Mouse (Mus musculus) kidney, embryonic 16.5 days (tissue): ENCODE measurements around the gene Cped1. TPM values are rescaled to one million over a fixed set of nuclear protein-coding genes. Genes with fewer than 3 reads are reported as not detected.
"Not testable (repeated sequence)": the region's sequence is repeated elsewhere in the genome, so short reads cannot be mapped to it uniquely, and the experiment has no call there.

Experiments used
- ATAC-seq: fragments of 200-750 bp; cut with Nextera tagmentation; 2 replicates; pipeline ENCODE4 v1.8.0; 2017; ENCODE audit warnings: moderate TSS enrichment; ENCODE audit not compliant: low FRiP score, low TSS enrichment
- H3K27ac ChIP-seq: fragments of 300-500 bp; sonication (generic); 2 replicates; pipeline ENCODE4 v1.5.1; 2014; ENCODE audit warnings: low read length
- H3K27me3 ChIP-seq: fragments of 300-500 bp; sonication (generic); 2 replicates; pipeline ENCODE4 v1.6.1; 2014; ENCODE audit warnings: low read length, control low read depth, mixed read lengths; ENCODE audit not compliant: insufficient read depth
- H3K36me3 ChIP-seq: fragments of 300-500 bp; sonication (generic); 2 replicates; pipeline ENCODE4 v1.6.1; 2014; ENCODE audit warnings: low read length, control low read depth, mixed read lengths; ENCODE audit not compliant: insufficient read depth
- H3K4me1 ChIP-seq: fragments of 300-500 bp; sonication (generic); 2 replicates; pipeline ENCODE4 v1.6.1; 2014; ENCODE audit warnings: low read length, control low read depth, mixed read lengths; ENCODE audit not compliant: insufficient read depth
- H3K4me2 ChIP-seq: fragments of 300-500 bp; sonication (generic); replicated peaks from 2 replicates; pipeline ENCODE4 v1.6.1; 2014; ENCODE audit warnings: low read depth, low read length
- H3K4me3 ChIP-seq: fragments of 300-500 bp; sonication (generic); 2 replicates; pipeline ENCODE4 v1.5.1; 2014; ENCODE audit warnings: mild to moderate bottlenecking, low read length
- H3K9ac ChIP-seq: fragments of 300-500 bp; sonication (generic); replicated peaks from 2 replicates; pipeline ENCODE4 v1.6.1; 2014; ENCODE audit warnings: low read length
- H3K9me3 ChIP-seq: fragments of 300-500 bp; sonication (generic); 2 replicates; pipeline ENCODE4 v1.6.1; 2016; ENCODE audit warnings: low read length, control low read depth
- WGBS: fragments of 180-500 bp; shearing (Covaris S2); extraction: QIAGEN DNeasy Blood & Tissue Kit; methylation state at CpG from one replicate; pipeline ENCODE4 v1.1.7; 2014; 5-methylcytosine and 5-hydroxymethylcytosine counted together
- polyA plus RNA-seq: library from polyadenylated mRNA; unstranded; fragments of >200 nt; fragmentation: Nextera tagmentation; extraction: Ambion mirVana; gene quantifications from 2 replicates; pipeline ENCODE4 v1.2.1, GENCODE M21; 2015

Cped1 gene
- polyA plus RNA-seq, 1 experiment from 2014 or later, result 35.4 TPM

- no peaks in the 10 kb centered on the region for H3K27me3 ChIP-seq
- no peak for ATAC-seq
- H3K36me3 ChIP-seq, result peaks cover 9% of the 10 kb centered on the region; the same call in 1 of the 2 replicates
- H3K4me2 ChIP-seq, result no peak overlapping the region
- no peaks in the 10 kb centered on the region for H3K4me1 ChIP-seq
- no peak overlapping the region for H3K4me3 ChIP-seq
- H3K9me3 ChIP-seq, result no peaks in the 10 kb centered on the region
- no peak overlapping the region for H3K9ac ChIP-seq
- 100% methylated on average over 1 of the region's 1 CpGs for WGBS
- no peak overlapping the region for H3K27ac ChIP-seq
Observed at GRCm38 (mm10) chr6:22122693-22123092, 137.0 kb downstream of the Cped1 start.

GRCm38 (mm10) chr6:22123332-22123731 lies 137.6 kb downstream of the Cped1 start:
- Histone ChIP-seq H3K27me3 (no peaks in the 10 kb centered on the region), H3K4me1 (no peaks in the 10 kb centered on the region), H3K9me3 (no peaks in the 10 kb centered on the region), H3K27ac (no peak overlapping the region), H3K4me2 (no peak overlapping the region), H3K36me3 (peaks cover 9% of the 10 kb centered on the region; the same call in 1 of the 2 replicates), H3K9ac (no peak overlapping the region), H3K4me3 (no peak overlapping the region)
- ATAC-seq, result no peak
- WGBS, result 61% methylated on average over 3 of the region's 3 CpGs

GRCm38 (mm10) chr6:22124575-22125330 lies 139.0 kb downstream of the Cped1 start:
- not testable (repeated sequence) for ATAC-seq

GRCm38 (mm10) chr6:22135038-22135631 lies 149.4 kb downstream of the Cped1 start:
- Histone ChIP-seq H3K9ac (no peak overlapping the region), H3K4me3 (no peak overlapping the region), H3K4me1 (no peaks in the 10 kb centered on the region), H3K36me3 (no peaks in the 10 kb centered on the region), H3K27ac (no peak overlapping the region), H3K27me3 (no peaks in the 10 kb centered on the region), H3K4me2 (no peak overlapping the region), H3K9me3 (no peaks in the 10 kb centered on the region)
- 58% methylated on average over 10 of the region's 10 CpGs for WGBS
- ATAC-seq, result no peak

More at GRCm38 (mm10) chr6:22124575-22125330, 139.0 kb downstream of the Cped1 start:
- WGBS, result 88% methylated on average over 23 of the region's 31 CpGs
- not testable (repeated sequence) for H3K4me1 ChIP-seq, H3K9ac ChIP-seq, H3K27me3 ChIP-seq, H3K4me2 ChIP-seq, H3K9me3 ChIP-seq, H3K4me3 ChIP-seq, H3K36me3 ChIP-seq, H3K27ac ChIP-seq

GRCm38 (mm10) chr6:22136805-22137204 lies 151.1 kb downstream of the Cped1 start:
- WGBS, result 48% methylated on average over 10 of the region's 10 CpGs

GRCm38 (mm10) chr6:22140786-22141185 lies 155.1 kb downstream of the Cped1 start:
- Histone ChIP-seq H3K27me3 (no peaks in the 10 kb centered on the region), H3K4me2 (no peak overlapping the region), H3K4me1 (no peaks in the 10 kb centered on the region), H3K27ac (no peak overlapping the region), H3K36me3 (peaks cover 5% of the 10 kb centered on the region; the same call in 1 of the 2 replicates), H3K4me3 (no peak overlapping the region), H3K9me3 (no peaks in the 10 kb centered on the region), H3K9ac (no peak overlapping the region)
- 53% methylated on average over 8 of the region's 8 CpGs for WGBS
- no peak for ATAC-seq

More at GRCm38 (mm10) chr6:22136805-22137204, 151.1 kb downstream of the Cped1 start:
- H3K27me3 ChIP-seq, result no peaks in the 10 kb centered on the region
- H3K9me3 ChIP-seq, result no peaks in the 10 kb centered on the region
- H3K36me3 ChIP-seq, result no peaks in the 10 kb centered on the region
- no peak overlapping the region for H3K4me2 ChIP-seq
- no peak overlapping the region for H3K27ac ChIP-seq
- peak; percentile 74; the same call in 1 of the 2 replicates for ATAC-seq
- H3K4me3 ChIP-seq, result no peak overlapping the region
- no peak overlapping the region for H3K9ac ChIP-seq
- no peaks in the 10 kb centered on the region for H3K4me1 ChIP-seq

GRCm38 (mm10) chr6:22147236-22147635 lies 161.5 kb downstream of the Cped1 start:
- WGBS, result 90% methylated on average over 4 of the region's 4 CpGs

GRCm38 (mm10) chr6:22148511-22148910 lies 162.8 kb downstream of the Cped1 start:
- no peak overlapping the region for H3K4me3 ChIP-seq
- H3K9me3 ChIP-seq, result no peaks in the 10 kb centered on the region
- H3K4me2 ChIP-seq, result no peak overlapping the region
- peaks cover 17% of the 10 kb centered on the region; the same call in 1 of the 2 replicates for H3K36me3 ChIP-seq
- 82% methylated on average over 2 of the region's 2 CpGs for WGBS
- H3K27ac ChIP-seq, result no peak overlapping the region
- H3K4me1 ChIP-seq, result no peaks in the 10 kb centered on the region
- no peak overlapping the region for H3K9ac ChIP-seq
- ATAC-seq, result no peak
- H3K27me3 ChIP-seq, result no peaks in the 10 kb centered on the region

More at GRCm38 (mm10) chr6:22147236-22147635, 161.5 kb downstream of the Cped1 start:
- Histone ChIP-seq H3K4me3 (no peak overlapping the region), H3K9me3 (no peaks in the 10 kb centered on the region), H3K27me3 (no peaks in the 10 kb centered on the region), H3K27ac (no peak overlapping the region), H3K4me1 (no peaks in the 10 kb centered on the region), H3K4me2 (no peak overlapping the region), H3K9ac (no peak overlapping the region), H3K36me3 (peaks cover 13% of the 10 kb centered on the region; the same call in 1 of the 2 replicates)
- ATAC-seq, result no peak

- no peaks in the 10 kb centered on the region for H3K9me3 ChIP-seq
- no peak overlapping the region for H3K4me2 ChIP-seq
- 80% methylated on average over 5 of the region's 5 CpGs for WGBS
- no peak overlapping the region for H3K9ac ChIP-seq
- H3K4me1 ChIP-seq, result no peaks in the 10 kb centered on the region
- H3K36me3 ChIP-seq, result 0 out of 2 replicates have a peak, but pooled peaks cover 4% of the 10 kb centered on the region
- H3K4me3 ChIP-seq, result no peak overlapping the region
- no peak overlapping the region for H3K27ac ChIP-seq
- no peak for ATAC-seq
- H3K27me3 ChIP-seq, result no peaks in the 10 kb centered on the region
Observed at GRCm38 (mm10) chr6:22157461-22157860, 171.7 kb downstream of the Cped1 start.

- no peaks in the 10 kb centered on the region for H3K27me3 ChIP-seq
- H3K9me3 ChIP-seq, result no peaks in the 10 kb centered on the region
- no peak overlapping the region for H3K27ac ChIP-seq
- no peak overlapping the region for H3K4me3 ChIP-seq
- no peak overlapping the region for H3K9ac ChIP-seq
- WGBS, result 77% methylated on average over 1 of the region's 1 CpGs
- no peak for ATAC-seq
- no peaks in the 10 kb centered on the region for H3K36me3 ChIP-seq
- H3K4me1 ChIP-seq, result no peaks in the 10 kb centered on the region
- no peak overlapping the region for H3K4me2 ChIP-seq
Observed at GRCm38 (mm10) chr6:22161944-22162343, 176.2 kb downstream of the Cped1 start.
